Mouse (Mus musculus): ENCODE data around the gene Efhc1. TPM values are rescaled to one million over a fixed set of nuclear protein-coding genes. Genes with fewer than 3 reads are reported as not detected.

Gene Efhc1
- polyA plus RNA-seq (2015; fragmentation: Nextera tagmentation; extraction: Ambion mirVana) = 2.0 and 2.3 TPM in 2 replicates

GRCm38 (mm10) chr1:20951300-20951763 lies at the start of gene Efhc1:
Gene Efhc1 (plus strand): TSS chr1:20951626.
- under 1% methylated on average over 22 of the region's 23 CpGs for WGBS
- peak; percentile 97 for ATAC-seq
- H3K36me3 ChIP-seq (ENCODE audit: control insufficient read depth, insufficient read depth) = no peaks in the 10 kb centered on the region

GRCm38 (mm10) chr1:20905501-20906127 lies 45.8 kb upstream of the Efhc1 start:
- ATAC-seq = peak; percentile 90
- Histone ChIP-seq H3K27ac (ENCODE audit: low read length) (peak overlapping the region; percentile 82), H3K9me3 (ENCODE audit: control insufficient read depth, low read length) (no peaks in the 10 kb centered on the region), H3K4me2 (ENCODE audit: low read length) (no peak overlapping the region), H3K4me1 (replicated peaks; ENCODE audit: control insufficient read depth, insufficient read depth, low read length) (peaks cover 10% of the 10 kb centered on the region; the same call in 1 of the 2 replicates), H3K4me3 (replicated peaks; ENCODE audit: low read length) (no peak overlapping the region), H3K27me3 (replicated peaks; ENCODE audit: control insufficient read depth, insufficient read depth, low read length) (no peaks in the 10 kb centered on the region), H3K36me3 (ENCODE audit: control insufficient read depth, insufficient read depth) (no peaks in the 10 kb centered on the region), H3K9ac (replicated peaks; ENCODE audit: low read depth, low read length) (no peak overlapping the region)
- 22% methylated on average over 8 of the region's 8 CpGs for WGBS

More at GRCm38 (mm10) chr1:20951300-20951763, at the start of gene Efhc1:
- Histone ChIP-seq H3K9me3 (ENCODE audit: control insufficient read depth, low read length) (no peaks in the 10 kb centered on the region), H3K27me3 (replicated peaks; ENCODE audit: control insufficient read depth, insufficient read depth, low read length) (no peaks in the 10 kb centered on the region), H3K4me1 (replicated peaks; ENCODE audit: control insufficient read depth, insufficient read depth, low read length) (peaks cover 6% of the 10 kb centered on the region), H3K4me3 (replicated peaks; ENCODE audit: low read length) (peak within 1 kb of the TSS; percentile 54), H3K27ac (ENCODE audit: low read length) (peak within 1 kb of the TSS; percentile 77), H3K4me2 (ENCODE audit: low read length) (peak within 1 kb of the TSS; percentile 74), H3K9ac (replicated peaks; ENCODE audit: low read depth, low read length) (peak within 1 kb of the TSS; percentile 61)

GRCm38 (mm10) chr1:20906128-20906515 lies 45.3 kb upstream of the Efhc1 start:
- Histone ChIP-seq H3K4me3 (replicated peaks; ENCODE audit: low read length) (no peak overlapping the region), H3K27ac (ENCODE audit: low read length) (peak overlapping the region; percentile 82), H3K36me3 (ENCODE audit: control insufficient read depth, insufficient read depth) (no peaks in the 10 kb centered on the region), H3K9ac (replicated peaks; ENCODE audit: low read depth, low read length) (no peak overlapping the region), H3K4me2 (ENCODE audit: low read length) (no peak overlapping the region), H3K27me3 (replicated peaks; ENCODE audit: control insufficient read depth, insufficient read depth, low read length) (no peaks in the 10 kb centered on the region), H3K4me1 (replicated peaks; ENCODE audit: control insufficient read depth, insufficient read depth, low read length) (peaks cover 10% of the 10 kb centered on the region; the same call in 1 of the 2 replicates), H3K9me3 (ENCODE audit: control insufficient read depth, low read length) (no peaks in the 10 kb centered on the region)
- WGBS = 53% methylated on average over 9 of the region's 9 CpGs
- peak; percentile 82 for ATAC-seq

DNA sequence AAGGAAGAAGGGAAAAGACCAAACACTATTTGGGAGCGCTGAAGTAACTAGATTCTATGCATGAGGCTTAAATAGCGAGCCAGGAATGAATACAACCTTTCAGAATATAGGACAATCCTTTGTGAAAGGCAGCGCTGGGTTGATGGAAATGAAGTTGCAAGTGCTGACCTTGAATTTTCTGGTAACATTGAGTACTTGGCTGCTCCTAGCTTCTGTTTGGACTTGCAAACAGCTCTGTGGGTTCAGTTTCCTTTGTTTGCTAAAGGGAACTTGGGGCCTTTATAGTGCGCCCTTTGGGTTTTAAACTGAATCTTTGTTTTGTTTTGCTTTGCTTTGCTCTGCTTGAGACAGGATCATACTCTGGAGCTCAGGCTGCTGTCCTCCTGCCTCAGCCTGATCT lies 42.9 kb upstream of the Efhc1 start:
- no peaks in the 10 kb centered on the region for H3K27me3 ChIP-seq (replicated peaks; ENCODE audit: control insufficient read depth, insufficient read depth, low read length)
- H3K9ac ChIP-seq (replicated peaks; ENCODE audit: low read depth, low read length) = no peak overlapping the region
- no peak overlapping the region for H3K4me3 ChIP-seq (replicated peaks; ENCODE audit: low read length)
- no peaks in the 10 kb centered on the region for H3K9me3 ChIP-seq (ENCODE audit: control insufficient read depth, low read length)
- WGBS = 5% methylated on average over 4 of the region's 4 CpGs
- ATAC-seq = no peak
- H3K27ac ChIP-seq (ENCODE audit: low read length) = peak overlapping the region; percentile 7; the same call in 1 of the 2 replicates
- peaks cover 17% of the 10 kb centered on the region; the same call in 1 of the 2 replicates for H3K4me1 ChIP-seq (replicated peaks; ENCODE audit: control insufficient read depth, insufficient read depth, low read length)
- no peak overlapping the region for H3K4me2 ChIP-seq (ENCODE audit: low read length)
- no peaks in the 10 kb centered on the region for H3K36me3 ChIP-seq (ENCODE audit: control insufficient read depth, insufficient read depth)

GRCm38 (mm10) chr1:20912115-20912514 lies 39.3 kb upstream of the Efhc1 start:
- H3K9ac ChIP-seq (replicated peaks; ENCODE audit: low read depth, low read length) = no peak overlapping the region
- WGBS = 11% methylated on average over 2 of the region's 2 CpGs
- H3K4me2 ChIP-seq (ENCODE audit: low read length) = no peak overlapping the region; the same call in 1 of the 2 replicates
- H3K27me3 ChIP-seq (replicated peaks; ENCODE audit: control insufficient read depth, insufficient read depth, low read length) = no peaks in the 10 kb centered on the region
- H3K9me3 ChIP-seq (ENCODE audit: control insufficient read depth, low read length) = no peaks in the 10 kb centered on the region
- no peak for ATAC-seq
- no peak overlapping the region for H3K4me3 ChIP-seq (replicated peaks; ENCODE audit: low read length)
- H3K36me3 ChIP-seq (ENCODE audit: control insufficient read depth, insufficient read depth) = no peaks in the 10 kb centered on the region
- H3K27ac ChIP-seq (ENCODE audit: low read length) = no peak overlapping the region
- peaks cover 11% of the 10 kb centered on the region; the same call in 1 of the 2 replicates for H3K4me1 ChIP-seq (replicated peaks; ENCODE audit: control insufficient read depth, insufficient read depth, low read length)

- H3K9ac ChIP-seq (replicated peaks; ENCODE audit: low read depth, low read length) = no peak overlapping the region
- H3K27ac ChIP-seq (ENCODE audit: low read length) = no peak overlapping the region
- H3K4me3 ChIP-seq (replicated peaks; ENCODE audit: low read length) = no peak overlapping the region
- no peaks in the 10 kb centered on the region for H3K27me3 ChIP-seq (replicated peaks; ENCODE audit: control insufficient read depth, insufficient read depth, low read length)
- peaks cover 11% of the 10 kb centered on the region; the same call in 1 of the 2 replicates for H3K4me1 ChIP-seq (replicated peaks; ENCODE audit: control insufficient read depth, insufficient read depth, low read length)
- 61% methylated on average over 13 of the region's 13 CpGs for WGBS
- no peak overlapping the region; the same call in 1 of the 2 replicates for H3K4me2 ChIP-seq (ENCODE audit: low read length)
- no peaks in the 10 kb centered on the region for H3K9me3 ChIP-seq (ENCODE audit: control insufficient read depth, low read length)
- no peaks in the 10 kb centered on the region for H3K36me3 ChIP-seq (ENCODE audit: control insufficient read depth, insufficient read depth)
- no peak for ATAC-seq
Observed at GRCm38 (mm10) chr1:20912527-20913171, 38.8 kb upstream of the Efhc1 start.

DNA sequence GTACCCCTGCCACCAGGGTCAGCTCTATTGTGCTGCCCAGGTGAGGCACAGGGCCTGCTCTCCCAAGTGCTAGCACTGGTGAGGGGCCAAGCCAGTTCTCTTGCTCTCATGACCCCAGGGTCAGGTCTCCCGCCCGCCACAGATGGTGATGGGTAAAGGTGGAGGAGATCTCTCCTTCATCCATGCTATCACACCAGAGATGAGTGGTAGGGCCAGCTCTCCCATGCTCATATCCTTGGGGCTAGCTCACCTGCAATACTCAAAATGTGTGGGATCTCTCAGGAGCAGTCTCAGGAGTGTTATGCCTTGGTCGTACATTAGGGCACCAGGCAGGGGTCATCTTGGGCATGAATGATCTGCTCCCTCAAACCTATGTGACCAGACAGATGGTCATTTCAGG lies 36.7 kb upstream of the Efhc1 start:
- peaks cover 7% of the 10 kb centered on the region; the same call in 1 of the 2 replicates for H3K4me1 ChIP-seq (replicated peaks; ENCODE audit: control insufficient read depth, insufficient read depth, low read length)
- H3K4me3 ChIP-seq (replicated peaks; ENCODE audit: low read length) = no peak overlapping the region
- no peak overlapping the region for H3K27ac ChIP-seq (ENCODE audit: low read length)
- H3K36me3 ChIP-seq (ENCODE audit: control insufficient read depth, insufficient read depth) = no peaks in the 10 kb centered on the region
- H3K27me3 ChIP-seq (replicated peaks; ENCODE audit: control insufficient read depth, insufficient read depth, low read length) = no peaks in the 10 kb centered on the region
- 98% methylated on average over 3 of the region's 3 CpGs for WGBS
- no peaks in the 10 kb centered on the region for H3K9me3 ChIP-seq (ENCODE audit: control insufficient read depth, low read length)
- H3K9ac ChIP-seq (replicated peaks; ENCODE audit: low read depth, low read length) = no peak overlapping the region
- H3K4me2 ChIP-seq (ENCODE audit: low read length) = no peak overlapping the region
- no peak for ATAC-seq

DNA sequence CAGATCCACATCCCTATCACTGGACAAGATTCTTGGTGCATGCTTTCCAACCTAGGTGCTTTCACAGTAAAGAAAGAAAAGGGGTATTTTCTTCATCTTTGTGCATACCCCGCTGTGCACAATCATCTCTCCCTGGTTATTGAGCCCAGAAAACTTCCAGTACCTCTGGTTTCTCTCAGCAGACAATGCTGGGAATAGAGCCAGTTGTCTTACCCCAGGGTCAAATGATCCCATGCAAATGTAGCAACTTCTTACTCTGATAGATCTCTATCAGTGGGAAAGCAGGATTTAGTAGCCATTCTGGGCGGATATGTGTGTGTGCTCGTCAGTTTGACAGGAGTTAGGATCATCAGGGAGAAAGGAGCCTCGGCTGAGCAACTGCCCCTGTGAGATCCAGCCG lies 35.8 kb upstream of the Efhc1 start:
- Histone ChIP-seq H3K4me2 (ENCODE audit: low read length) (no peak overlapping the region), H3K27ac (ENCODE audit: low read length) (no peak overlapping the region), H3K27me3 (replicated peaks; ENCODE audit: control insufficient read depth, insufficient read depth, low read length) (no peaks in the 10 kb centered on the region), H3K9me3 (ENCODE audit: control insufficient read depth, low read length) (no peaks in the 10 kb centered on the region), H3K9ac (replicated peaks; ENCODE audit: low read depth, low read length) (no peak overlapping the region), H3K36me3 (ENCODE audit: control insufficient read depth, insufficient read depth) (no peaks in the 10 kb centered on the region), H3K4me1 (replicated peaks; ENCODE audit: control insufficient read depth, insufficient read depth, low read length) (peaks cover 7% of the 10 kb centered on the region; the same call in 1 of the 2 replicates), H3K4me3 (replicated peaks; ENCODE audit: low read length) (no peak overlapping the region)
- WGBS = 83% methylated on average over 5 of the region's 5 CpGs
- ATAC-seq = no peak

GRCm38 (mm10) chr1:20917496-20918050 lies 33.9 kb upstream of the Efhc1 start:
- no peaks in the 10 kb centered on the region for H3K9me3 ChIP-seq (ENCODE audit: control insufficient read depth, low read length)
- H3K27me3 ChIP-seq (replicated peaks; ENCODE audit: control insufficient read depth, insufficient read depth, low read length) = no peaks in the 10 kb centered on the region
- H3K36me3 ChIP-seq (ENCODE audit: control insufficient read depth, insufficient read depth) = no peaks in the 10 kb centered on the region
- 82% methylated on average over 6 of the region's 6 CpGs for WGBS
- no peak overlapping the region for H3K27ac ChIP-seq (ENCODE audit: low read length)
- H3K4me3 ChIP-seq (replicated peaks; ENCODE audit: low read length) = no peak overlapping the region
- no peak overlapping the region for H3K9ac ChIP-seq (replicated peaks; ENCODE audit: low read depth, low read length)
- peaks cover 7% of the 10 kb centered on the region for H3K4me1 ChIP-seq (replicated peaks; ENCODE audit: control insufficient read depth, insufficient read depth, low read length)
- no peak overlapping the region for H3K4me2 ChIP-seq (ENCODE audit: low read length)
- no peak for ATAC-seq
